Mouse (Mus musculus): ENCODE measurements around the gene Sema7a. TPM values are rescaled to one million over a fixed set of nuclear protein-coding genes. Genes with fewer than 3 reads are reported as not detected.

Sema7a gene
- total RNA-seq, 2 experiments from 2014 or later = 7.5 to 22.3 TPM

- DNase-seq = no peak
Observed at GRCm38 (mm10) chr9:57938225-57939055, 1.5 kb upstream of the Sema7a start.

GRCm38 (mm10) chr9:57940349-57940794, 460 bp downstream of the Sema7a start:
- peak; percentile 58 to 69 for DNase-seq

- no peak for DNase-seq
Observed at GRCm38 (mm10) chr9:57940861-57941638, 1.1 kb downstream of the Sema7a start.

GRCm38 (mm10) chr9:57942039-57942438, 2.1 kb downstream of the Sema7a start:
- DNase-seq = no peak

- DNase-seq = no peak
Observed at GRCm38 (mm10) chr9:57943067-57943466, 3.2 kb downstream of the Sema7a start.

GRCm38 (mm10) chr9:57944572-57944971, 4.7 kb downstream of the Sema7a start:
- peak; percentile 71 to 85 for DNase-seq

GRCm38 (mm10) chr9:57945771-57946616, 6.1 kb downstream of the Sema7a start:
- no peak for DNase-seq

GRCm38 (mm10) chr9:57947381-57948030, 7.6 kb downstream of the Sema7a start:
- no peak for DNase-seq

- no peak for DNase-seq
Observed at GRCm38 (mm10) chr9:57948333-57948931, 8.5 kb downstream of the Sema7a start.

GRCm38 (mm10) chr9:57949102-57949704, 9.3 kb downstream of the Sema7a start:
- no peak for DNase-seq

GRCm38 (mm10) chr9:57949879-57950278, 10.0 kb downstream of the Sema7a start:
- peak in 1 of 2 experiments; percentile 52 for DNase-seq

GRCm38 (mm10) chr9:57950519-57950918, 10.6 kb downstream of the Sema7a start:
- peak; percentile 41 to 43 for DNase-seq

GRCm38 (mm10) chr9:57951993-57952392, 12.1 kb downstream of the Sema7a start:
- peak in 1 of 2 experiments; percentile 51 for DNase-seq

GRCm38 (mm10) chr9:57954962-57955744, 15.2 kb downstream of the Sema7a start:
- peak; percentile 71 to 75 for DNase-seq

GRCm38 (mm10) chr9:57955764-57956163, 15.9 kb downstream of the Sema7a start:
- DNase-seq = no peak

GRCm38 (mm10) chr9:57956196-57956837, 16.4 kb downstream of the Sema7a start:
- no peak for DNase-seq

GRCm38 (mm10) chr9:57956838-57957236, 16.9 kb downstream of the Sema7a start:
- no peak for DNase-seq

GRCm38 (mm10) chr9:57958615-57959014, 18.7 kb downstream of the Sema7a start:
- DNase-seq = no peak

GRCm38 (mm10) chr9:57959399-57959798, 19.5 kb downstream of the Sema7a start:
- DNase-seq = no peak

Data from adrenal gland, postnatal 36 days (tissue).